9 mouse cellular contexts compared by ENCODE assay signal in genomic region chr12:108239441-108239840, GRCm38 (mm10). TPM values are rescaled to one million over a fixed set of nuclear protein-coding genes. Genes with fewer than 3 reads are reported as not detected.
DNase-seq lines count a peak whose midpoint lies in the region; TF ChIP-seq lines count a peak whose summit lies in the region.
"Had no signal": no experiment of that assay in that cellular context is flagged by ENCODE, and none has a peak within 500 bp of the region (broad histone marks: within the 10 kb centered on the region; RNA-seq: fewer than 3 reads in every experiment).

No protein-coding gene starts in this region.

- peak; percentile 51 for DNase-seq in embryo, embryonic 11 days
- no peak for DNase-seq in embryo, embryonic 10 days (ENCODE audit: low spot score)
- peak; percentile 73 to 77 for DNase-seq in cerebellum, adult 18-20 months
- DNase-seq in frontal cortex, postnatal 14 days (ENCODE audit: low spot score in 2 of 2) = peak; percentile 50 to 52
- peak; percentile 85 to 88 for DNase-seq in kidney, adult 8-10 months
- peak; percentile 53 for DNase-seq in lung, adult 2 months
- peak; percentile 57 to 58 for DNase-seq in right cerebral cortex, postnatal 36 days (ENCODE audit: low spot score in 2 of 2)
- DNase-seq in c-Kit-positive CD71-positive TER-119-positive erythroid progenitor cells, embryonic 14.5 days (ENCODE audit: low spot score) = no peak

- TF ChIP-seq POLR2A in lung, adult 2 months (IDR thresholded peaks at IDR 0.05; ENCODE audit: borderline replicate concordance, extremely low read depth, low read depth, low read length) = no peak

- TF ChIP-seq CTCF in lung, adult 2 months (IDR thresholded peaks at IDR 0.05; ENCODE audit: insufficient read depth, low read length) = no peak

- no peak overlapping the region for H3K4me3 ChIP-seq in lung, adult 2 months (replicated peaks; ENCODE audit: extremely low read depth, low read depth, low read length)
- H3K4me3 ChIP-seq: megakaryocyte, embryonic 14.5 days had no signal

- 32% methylated on average over 5 of the region's 5 CpGs for WGBS in lung, adult 2 months

- peaks cover 30% of the 10 kb centered on the region for H3K4me1 ChIP-seq in lung, adult 2 months (ENCODE audit: control insufficient read depth, insufficient read depth, low read length)

RNA-seq across cellular contexts. Expression of gene Ccdc85c, which starts 35.8 kb away (rescaled TPM):
- polyA plus RNA-seq in lung, adult 2 months (2012; rRNA removed) = 22.2 and 22.5 TPM in 2 replicates

Comparison
In these comparisons a context has a peak if more than half of its experiments do, and no peak if none do; other contexts are left out.
1. DNase-seq: peak in embryo, embryonic 11 days (single experiment), cerebellum, adult 18-20 months (2 of 2), frontal cortex, postnatal 14 days (2 of 2), kidney, adult 8-10 months (2 of 2), lung, adult 2 months (single experiment) and right cerebral cortex, postnatal 36 days (2 of 2); none in embryo, embryonic 10 days (single experiment) and c-Kit-positive CD71-positive TER-119-positive erythroid progenitor cells, embryonic 14.5 days (single experiment).